Mouse (Mus musculus): Measurements from ENCODE around the gene Pde3b. TPM values are rescaled to one million over a fixed set of nuclear protein-coding genes. Genes with fewer than 3 reads are reported as not detected.
"Not testable (repeated sequence)": the region's sequence is repeated elsewhere in the genome, so short reads cannot be mapped to it uniquely, and the experiment has no call there.

Pde3b gene
- polyA plus RNA-seq (2012; rRNA removed): 3.7 and 5.5 TPM in 2 replicates

DNA sequence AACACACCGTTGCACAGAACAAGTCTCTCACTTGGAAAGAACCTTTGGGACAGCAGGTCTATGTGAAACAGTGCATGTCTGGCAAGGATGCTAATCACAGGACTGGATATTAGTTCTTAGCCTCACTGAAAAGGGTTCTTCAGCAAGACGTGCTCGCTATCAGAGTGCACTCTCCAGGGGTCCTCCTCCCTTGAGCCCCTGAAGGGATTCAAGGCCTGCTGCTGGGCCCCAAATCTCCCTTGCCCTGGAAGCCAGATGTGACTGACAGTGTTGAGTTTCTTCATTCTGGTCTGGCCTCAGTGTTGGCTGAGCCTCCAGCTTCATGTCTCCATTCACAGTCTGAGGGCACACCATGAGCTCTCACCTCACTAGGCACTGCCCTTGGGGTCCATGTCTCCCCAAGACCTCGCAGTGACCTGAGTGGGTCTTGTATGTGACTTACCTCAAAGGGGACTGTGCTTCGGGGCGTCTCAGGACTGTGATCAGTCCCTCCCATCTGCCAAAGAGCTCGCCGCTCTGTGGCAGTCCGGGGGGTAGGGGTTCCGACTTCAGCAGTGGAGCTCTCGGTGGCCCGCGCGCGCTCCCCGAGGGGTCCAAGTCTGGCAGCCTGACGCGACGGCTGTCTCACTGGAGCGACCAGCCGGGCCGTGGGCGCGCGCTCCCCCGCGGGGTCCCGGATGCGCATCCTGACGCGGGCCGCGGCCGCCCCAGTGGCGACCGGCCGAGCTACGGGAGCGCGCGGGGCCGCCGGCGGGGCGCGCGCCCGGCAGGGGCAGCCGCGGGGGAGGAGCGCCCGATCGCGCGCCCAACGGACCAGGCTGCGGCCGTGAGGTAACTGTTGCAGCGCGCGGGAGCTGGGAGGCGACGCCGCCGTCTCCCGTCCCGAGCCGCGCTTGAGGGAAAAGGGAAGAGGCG, at the start of gene Pde3b:
Pde3b (plus strand) TSS at position 861 of the 915 bp plus-strand sequence.
- Histone ChIP-seq H3K4me1 (ENCODE audit: control insufficient read depth, insufficient read depth, low read length) (peaks cover 2% of the 10 kb centered on the region; the same call in 1 of the 2 replicates), H3K4me3 (replicated peaks; ENCODE audit: extremely low read depth, low read depth, low read length) (peak within 1 kb of the TSS; percentile 70)
- 4% methylated on average over 67 of the region's 70 CpGs for WGBS
- peak; percentile 45 for DNase-seq
- TF ChIP-seq CTCF (IDR thresholded peaks at IDR 0.05; ENCODE audit: insufficient read depth, low read length) (no peak), POLR2A (IDR thresholded peaks at IDR 0.05; ENCODE audit: borderline replicate concordance, extremely low read depth, low read depth, low read length) (no peak)

GRCm38 (mm10) chr7:114402130-114402529, 13.0 kb upstream of the Pde3b start:
- TF ChIP-seq POLR2A (IDR thresholded peaks at IDR 0.05; ENCODE audit: borderline replicate concordance, extremely low read depth, low read depth, low read length): no peak
- no peak for TF ChIP-seq CTCF (IDR thresholded peaks at IDR 0.05; ENCODE audit: insufficient read depth, low read length)
- H3K4me3 ChIP-seq (replicated peaks; ENCODE audit: extremely low read depth, low read depth, low read length): no peak overlapping the region
- no peak for DNase-seq
- 73% methylated on average over 3 of the region's 3 CpGs for WGBS
- H3K4me1 ChIP-seq (ENCODE audit: control insufficient read depth, insufficient read depth, low read length): no peaks in the 10 kb centered on the region

DNA sequence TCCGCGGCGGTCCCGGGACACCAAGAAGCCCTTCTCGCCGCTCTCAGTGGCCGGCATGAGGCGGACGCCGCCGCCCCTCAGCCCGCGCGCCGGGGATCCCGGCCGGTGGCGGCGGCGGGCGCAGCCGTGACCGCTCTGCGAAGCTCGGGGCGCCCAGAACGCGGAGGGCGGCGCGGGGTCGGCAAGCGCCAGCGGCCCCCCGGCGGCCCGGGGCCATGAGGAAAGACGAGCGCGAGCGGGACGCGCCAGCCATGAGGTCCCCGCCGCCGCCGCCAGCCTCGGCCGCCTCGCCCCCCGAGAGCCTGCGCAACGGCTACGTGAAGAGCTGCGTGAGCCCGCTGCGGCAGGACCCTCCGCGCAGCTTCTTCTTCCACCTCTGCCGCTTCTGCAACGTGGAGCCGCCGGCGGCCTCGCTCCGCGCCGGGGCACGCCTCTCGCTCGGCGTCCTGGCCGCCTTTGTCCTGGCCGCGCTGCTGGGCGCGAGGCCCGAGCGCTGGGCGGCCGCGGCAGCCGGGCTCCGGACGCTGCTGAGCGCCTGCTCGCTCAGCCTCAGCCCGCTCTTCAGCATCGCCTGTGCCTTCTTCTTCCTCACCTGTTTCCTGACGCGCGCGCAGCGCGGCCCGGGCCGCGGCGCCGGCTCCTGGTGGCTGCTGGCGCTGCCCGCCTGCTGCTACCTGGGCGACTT, 397 bp downstream of the Pde3b start:
- TF ChIP-seq CTCF (IDR thresholded peaks at IDR 0.05; ENCODE audit: insufficient read depth, low read length): no peak
- no peak for TF ChIP-seq POLR2A (IDR thresholded peaks at IDR 0.05; ENCODE audit: borderline replicate concordance, extremely low read depth, low read depth, low read length)
- DNase-seq: peak; percentile 51
- Histone ChIP-seq H3K4me3 (replicated peaks; ENCODE audit: extremely low read depth, low read depth, low read length) (peak overlapping the region; percentile 70), H3K4me1 (ENCODE audit: control insufficient read depth, insufficient read depth, low read length) (peaks cover 2% of the 10 kb centered on the region; the same call in 1 of the 2 replicates)
- under 1% methylated on average over 103 of the region's 103 CpGs for WGBS

DNA sequence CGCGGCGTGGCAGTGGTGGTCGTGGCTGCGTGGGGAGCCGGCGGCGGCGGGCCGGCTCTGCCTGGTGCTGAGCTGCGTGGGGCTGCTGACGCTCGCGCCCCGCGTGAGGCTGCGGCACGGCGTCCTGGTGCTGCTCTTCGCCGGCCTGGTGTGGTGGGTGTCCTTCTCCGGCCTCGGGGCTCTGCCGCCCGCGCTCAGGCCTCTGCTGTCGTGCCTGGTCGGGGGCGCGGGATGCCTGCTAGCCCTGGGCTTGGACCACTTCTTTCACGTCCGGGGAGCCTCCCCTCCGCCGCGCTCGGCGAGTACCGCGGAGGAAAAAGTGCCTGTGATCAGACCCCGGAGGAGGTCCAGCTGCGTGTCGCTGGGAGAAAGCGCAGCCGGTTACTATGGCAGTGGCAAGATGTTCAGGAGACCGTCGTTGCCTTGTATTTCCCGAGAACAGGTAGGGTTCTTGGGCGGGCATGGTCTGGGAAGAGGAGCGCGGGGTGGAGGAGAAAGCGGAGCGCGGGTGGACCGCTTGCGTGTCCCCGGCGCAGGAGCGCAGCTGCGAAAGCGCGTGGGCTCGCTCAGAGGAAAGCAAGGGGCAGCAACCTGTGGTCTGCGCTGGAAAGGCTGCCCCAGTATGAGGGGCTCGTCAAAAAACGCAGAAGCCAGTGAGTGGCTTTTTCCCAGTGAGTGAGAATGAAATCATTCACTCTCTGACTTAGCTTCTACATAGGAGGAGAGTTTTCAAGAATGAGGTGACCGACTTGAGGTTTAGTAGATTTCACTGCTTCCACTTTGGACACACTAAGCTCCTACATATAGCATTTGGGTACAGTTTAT, 1.2 kb downstream of the Pde3b start:
- Histone ChIP-seq H3K4me1 (ENCODE audit: control insufficient read depth, insufficient read depth, low read length) (peaks cover 2% of the 10 kb centered on the region), H3K4me3 (replicated peaks; ENCODE audit: extremely low read depth, low read depth, low read length) (peak overlapping the region; percentile 70)
- TF ChIP-seq CTCF (IDR thresholded peaks at IDR 0.05; ENCODE audit: insufficient read depth, low read length) (no peak), POLR2A (IDR thresholded peaks at IDR 0.05; ENCODE audit: borderline replicate concordance, extremely low read depth, low read depth, low read length) (no peak)
- DNase-seq: peak; percentile 33
- under 1% methylated on average over 64 of the region's 66 CpGs for WGBS

DNA sequence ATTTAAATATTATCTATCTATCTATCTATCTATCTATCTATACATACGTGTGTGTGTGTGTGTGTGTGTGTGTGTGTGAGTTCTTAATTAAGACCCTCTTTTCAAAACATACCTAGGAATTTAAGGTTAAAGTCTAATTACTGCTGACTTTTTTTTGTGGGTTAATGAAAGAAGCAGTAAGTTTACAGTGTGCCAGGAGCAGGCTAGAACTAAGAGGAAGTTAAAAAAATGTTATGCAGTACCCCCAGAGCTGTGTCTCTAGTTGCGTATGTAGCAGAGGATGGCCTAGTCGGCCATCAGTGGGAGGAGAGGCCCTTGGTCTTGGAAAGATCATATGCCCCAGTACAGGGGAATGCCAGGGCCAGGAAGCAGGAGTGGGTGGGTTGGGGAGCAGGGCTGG, 4.2 kb downstream of the Pde3b start:
- not testable (repeated sequence) for H3K4me1 ChIP-seq (ENCODE audit: control insufficient read depth, insufficient read depth, low read length); DNase-seq; H3K4me3 ChIP-seq (replicated peaks; ENCODE audit: extremely low read depth, low read depth, low read length)
- 71% methylated on average over 3 of the region's 3 CpGs for WGBS

GRCm38 (mm10) chr7:114420918-114421317, 5.8 kb downstream of the Pde3b start:
- no peak for DNase-seq
- peaks cover 2% of the 10 kb centered on the region for H3K4me1 ChIP-seq (ENCODE audit: control insufficient read depth, insufficient read depth, low read length)
- TF ChIP-seq POLR2A (IDR thresholded peaks at IDR 0.05; ENCODE audit: borderline replicate concordance, extremely low read depth, low read depth, low read length) (no peak), CTCF (IDR thresholded peaks at IDR 0.05; ENCODE audit: insufficient read depth, low read length) (no peak)
- no peak overlapping the region for H3K4me3 ChIP-seq (replicated peaks; ENCODE audit: extremely low read depth, low read depth, low read length)
- 41% methylated on average over 4 of the region's 4 CpGs for WGBS

GRCm38 (mm10) chr7:114422224-114422623, 7.1 kb downstream of the Pde3b start:
- DNase-seq: no peak
- no peak for TF ChIP-seq CTCF (IDR thresholded peaks at IDR 0.05; ENCODE audit: insufficient read depth, low read length)
- no peak for TF ChIP-seq POLR2A (IDR thresholded peaks at IDR 0.05; ENCODE audit: borderline replicate concordance, extremely low read depth, low read depth, low read length)
- no peak overlapping the region for H3K4me3 ChIP-seq (replicated peaks; ENCODE audit: extremely low read depth, low read depth, low read length)
- no peaks in the 10 kb centered on the region; the same call in 1 of the 2 replicates for H3K4me1 ChIP-seq (ENCODE audit: control insufficient read depth, insufficient read depth, low read length)
- WGBS: 39% methylated on average over 3 of the region's 3 CpGs

GRCm38 (mm10) chr7:114429768-114430167, 14.7 kb downstream of the Pde3b start:
- 87% methylated on average over 5 of the region's 5 CpGs for WGBS
- no peak for DNase-seq
- Histone ChIP-seq H3K4me1 (ENCODE audit: control insufficient read depth, insufficient read depth, low read length) (no peaks in the 10 kb centered on the region), H3K4me3 (replicated peaks; ENCODE audit: extremely low read depth, low read depth, low read length) (no peak overlapping the region)
- no peak for TF ChIP-seq CTCF (IDR thresholded peaks at IDR 0.05; ENCODE audit: insufficient read depth, low read length)
- TF ChIP-seq POLR2A (IDR thresholded peaks at IDR 0.05; ENCODE audit: borderline replicate concordance, extremely low read depth, low read depth, low read length): no peak

DNA sequence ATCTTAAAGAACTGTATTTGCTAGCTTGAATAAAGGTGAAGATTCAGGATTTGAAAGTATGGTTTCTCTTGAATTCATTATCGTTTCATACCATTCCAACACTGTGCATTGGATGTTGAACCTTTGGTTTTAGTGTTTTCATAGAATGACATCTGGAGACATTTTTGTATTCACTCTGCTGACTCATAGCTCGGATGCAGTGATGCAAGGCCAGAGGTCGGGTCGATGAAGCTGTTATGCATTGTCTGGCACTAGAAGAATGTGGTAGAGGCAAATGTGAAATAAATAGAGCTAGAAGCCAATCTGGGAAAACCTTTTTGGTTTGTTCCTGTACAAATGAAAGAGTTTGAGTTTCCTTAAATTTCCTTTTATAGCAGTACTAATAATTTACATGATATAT, 16.9 kb downstream of the Pde3b start:
- WGBS: 69% methylated on average over 4 of the region's 4 CpGs
- Histone ChIP-seq H3K4me3 (replicated peaks; ENCODE audit: extremely low read depth, low read depth, low read length) (no peak overlapping the region), H3K4me1 (ENCODE audit: control insufficient read depth, insufficient read depth, low read length) (no peaks in the 10 kb centered on the region)
- DNase-seq: no peak
- TF ChIP-seq POLR2A (IDR thresholded peaks at IDR 0.05; ENCODE audit: borderline replicate concordance, extremely low read depth, low read depth, low read length) (no peak), CTCF (IDR thresholded peaks at IDR 0.05; ENCODE audit: insufficient read depth, low read length) (no peak)

Measured in lung, adult 2 months (tissue).